Mouse (Mus musculus) heart, embryonic 13.5 days (tissue): ENCODE results near the gene Fem1b. TPM values are rescaled to one million over a fixed set of nuclear protein-coding genes. Genes with fewer than 3 reads are reported as not detected.

Experiments used
- ATAC-seq: fragments of 200-750 bp; cut with Nextera tagmentation; 2 replicates; pipeline ENCODE4 v1.8.0; 2017; ENCODE audit warnings: moderate TSS enrichment; ENCODE audit not compliant: insufficient number of reproducible peaks, low FRiP score, low TSS enrichment; ENCODE audit errors: extremely low read depth
- H3K27ac ChIP-seq: fragments of 300-500 bp; sonication (generic); replicated peaks from 2 replicates; pipeline ENCODE4 v1.5.1; 2015; ENCODE audit warnings: moderate library complexity, mild to moderate bottlenecking, inconsistent platforms
- H3K27me3 ChIP-seq: fragments of 300-500 bp; sonication (generic); replicated peaks from 2 replicates; pipeline ENCODE4 v1.6.1; 2015; ENCODE audit warnings: mild to moderate bottlenecking, inconsistent platforms
- H3K36me3 ChIP-seq: fragments of 300-500 bp; sonication (generic); 2 replicates; pipeline ENCODE4 v1.6.1; 2015; ENCODE audit warnings: mild to moderate bottlenecking, inconsistent platforms
- H3K4me1 ChIP-seq: fragments of 300-500 bp; sonication (generic); 2 replicates; pipeline ENCODE4 v1.6.1; 2015; ENCODE audit warnings: inconsistent platforms
- H3K4me2 ChIP-seq: fragments of 300-500 bp; sonication (generic); 2 replicates; pipeline ENCODE4 v1.6.1; 2015; ENCODE audit warnings: inconsistent platforms, mild to moderate bottlenecking, moderate library complexity
- H3K4me3 ChIP-seq: fragments of 300-500 bp; sonication (generic); 2 replicates; pipeline ENCODE4 v1.5.1; 2015; ENCODE audit warnings: moderate library complexity, mild to moderate bottlenecking, inconsistent platforms
- H3K9ac ChIP-seq: fragments of 300-500 bp; sonication (generic); 2 replicates; pipeline ENCODE4 v1.6.1; 2015; ENCODE audit warnings: inconsistent platforms, mild to moderate bottlenecking, moderate library complexity
- H3K9me3 ChIP-seq: fragments of 300-500 bp; sonication (generic); 2 replicates; pipeline ENCODE4 v1.6.1; 2016; ENCODE audit warnings: inconsistent platforms
- WGBS: fragments of 180-500 bp; shearing (Covaris S2); methylation state at CpG from one replicate; pipeline ENCODE4 v1.1.7; 2015; ENCODE audit warnings: mixed read lengths; 5-methylcytosine and 5-hydroxymethylcytosine counted together
- polyA plus RNA-seq: library from polyadenylated mRNA; unstranded; fragments of >200 nt; fragmentation: Nextera tagmentation; extraction: Ambion mirVana; gene quantifications from 2 replicates; pipeline ENCODE4 v1.2.1, GENCODE M21; 2015

The Fem1b gene
- polyA plus RNA-seq, 1 experiment from 2014 or later, result 12.2 TPM

DNA sequence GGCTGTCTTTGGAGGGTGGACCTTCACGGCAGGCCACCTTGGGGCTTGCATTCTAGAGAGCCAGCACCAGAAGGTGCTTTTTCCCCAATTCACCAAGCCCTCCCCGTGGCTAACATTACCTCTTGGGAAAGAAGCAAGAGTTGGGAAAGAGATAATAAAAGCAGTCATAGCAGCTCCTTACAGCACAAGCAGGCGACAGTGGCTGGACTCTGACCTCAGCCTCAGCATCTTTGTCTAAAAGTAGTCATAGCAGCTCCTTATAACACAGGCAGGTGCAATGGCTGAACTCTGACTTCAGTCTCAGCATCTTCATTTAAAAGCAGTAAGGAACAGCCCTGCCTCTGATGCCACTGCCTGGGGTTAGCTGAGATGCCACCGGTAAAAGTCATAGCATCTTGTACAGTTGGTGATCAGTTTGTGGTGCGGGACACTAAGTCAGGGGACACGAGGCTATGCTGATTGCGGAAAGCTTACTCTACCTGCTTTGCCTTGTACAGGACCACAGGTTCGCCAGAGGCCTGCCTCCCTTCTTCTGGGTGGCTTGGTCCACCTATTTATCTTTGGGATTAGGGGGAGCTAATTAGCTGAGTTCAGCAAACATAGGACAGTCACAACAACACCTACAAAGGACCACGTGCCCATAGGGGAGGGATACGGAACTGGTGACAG is 31.8 kb upstream of the Fem1b start:
- H3K4me2 ChIP-seq, result no peak overlapping the region
- H3K4me3 ChIP-seq, result no peak overlapping the region
- WGBS, result 75% methylated on average over 10 of the region's 10 CpGs
- no peaks in the 10 kb centered on the region for H3K27me3 ChIP-seq
- H3K9ac ChIP-seq, result no peak overlapping the region
- peaks cover 17% of the 10 kb centered on the region for H3K4me1 ChIP-seq
- no peak for ATAC-seq
- peaks cover 14% of the 10 kb centered on the region for H3K36me3 ChIP-seq
- no peak overlapping the region for H3K27ac ChIP-seq
- H3K9me3 ChIP-seq, result no peaks in the 10 kb centered on the region

DNA sequence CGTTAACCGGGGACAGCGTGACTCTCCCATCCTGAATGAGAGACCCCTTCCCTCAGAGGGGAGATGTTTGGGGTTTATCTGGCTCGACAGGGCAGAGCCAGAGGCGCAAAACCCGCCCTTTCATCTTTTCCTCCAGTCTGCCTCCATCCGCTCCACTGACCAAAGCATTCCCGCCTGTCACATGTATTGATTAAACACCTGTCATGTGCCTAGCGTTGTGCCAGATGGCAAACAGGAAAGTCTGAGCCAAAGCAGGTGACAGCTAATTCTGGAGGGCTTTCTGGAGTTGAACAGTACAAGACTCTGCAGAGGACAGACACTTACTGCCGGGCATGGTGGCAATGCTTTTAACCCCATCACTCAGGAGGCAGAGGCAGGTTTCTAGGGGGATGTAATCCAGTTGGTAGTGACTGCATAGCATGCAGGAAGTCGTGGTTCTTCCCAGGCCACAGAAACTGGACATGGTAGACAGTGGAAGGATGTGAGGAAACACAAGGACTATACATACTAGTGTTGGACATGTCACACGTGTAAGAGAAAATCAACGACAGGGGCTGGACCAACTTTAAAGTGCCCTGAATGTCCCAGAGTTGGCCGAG is 27.5 kb upstream of the Fem1b start:
- 13% methylated on average over 14 of the region's 14 CpGs for WGBS
- Histone ChIP-seq H3K27ac (peak overlapping the region; percentile 90), H3K36me3 (no peaks in the 10 kb centered on the region), H3K4me3 (peak overlapping the region; percentile 84), H3K27me3 (no peaks in the 10 kb centered on the region), H3K9ac (peak overlapping the region; percentile 97), H3K9me3 (no peaks in the 10 kb centered on the region), H3K4me1 (peaks cover 21% of the 10 kb centered on the region), H3K4me2 (peak overlapping the region; percentile 94)
- ATAC-seq, result no peak

DNA sequence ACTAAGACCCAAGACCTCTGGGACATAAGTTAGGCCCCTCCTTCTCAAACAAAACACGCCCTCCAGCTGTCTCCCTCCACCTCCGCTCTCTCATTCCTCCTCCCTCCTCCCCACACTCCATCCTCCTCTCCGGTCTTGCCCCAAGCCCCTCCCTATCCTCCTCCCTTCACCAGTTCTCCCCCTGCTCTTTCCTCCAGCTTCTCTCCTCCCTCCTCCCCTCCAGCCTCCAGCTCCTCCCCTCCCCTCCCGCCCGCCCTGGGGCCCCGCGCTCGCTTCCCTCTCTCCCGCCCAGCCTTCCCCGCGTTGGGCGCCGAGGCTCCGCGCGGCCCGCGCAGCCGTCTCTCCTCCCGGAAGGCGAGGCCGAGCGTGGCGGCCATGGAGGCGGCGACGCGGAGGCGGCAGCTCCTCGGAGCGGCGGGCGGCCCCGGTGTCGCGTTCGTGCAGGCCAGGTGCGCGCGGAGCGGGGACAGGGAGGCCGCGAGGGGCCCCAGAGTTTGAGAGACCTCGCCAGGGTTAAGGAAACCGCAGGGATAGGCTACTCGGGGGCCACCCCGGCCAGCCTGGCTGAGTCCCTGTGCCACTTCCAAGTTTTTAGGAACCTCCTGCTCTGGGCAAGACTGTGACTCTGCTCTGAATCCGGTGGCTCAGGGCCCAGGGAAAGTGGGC is 26.9 kb upstream of the Fem1b start, which contains the start of gene Cln6:
Gene Cln6 (plus strand): TSS at position 280 of the 666 bp plus-strand sequence.
- under 1% methylated on average over 24 of the region's 48 CpGs for WGBS
- peak; percentile 85 for ATAC-seq
- Histone ChIP-seq H3K4me2 (peak within 1 kb of the TSS; percentile 94), H3K36me3 (no peaks in the 10 kb centered on the region), H3K27me3 (no peaks in the 10 kb centered on the region), H3K9ac (peak within 1 kb of the TSS; percentile 97), H3K4me3 (peak within 1 kb of the TSS; percentile 84), H3K4me1 (peaks cover 21% of the 10 kb centered on the region), H3K9me3 (no peaks in the 10 kb centered on the region), H3K27ac (peak within 1 kb of the TSS; percentile 90)

DNA sequence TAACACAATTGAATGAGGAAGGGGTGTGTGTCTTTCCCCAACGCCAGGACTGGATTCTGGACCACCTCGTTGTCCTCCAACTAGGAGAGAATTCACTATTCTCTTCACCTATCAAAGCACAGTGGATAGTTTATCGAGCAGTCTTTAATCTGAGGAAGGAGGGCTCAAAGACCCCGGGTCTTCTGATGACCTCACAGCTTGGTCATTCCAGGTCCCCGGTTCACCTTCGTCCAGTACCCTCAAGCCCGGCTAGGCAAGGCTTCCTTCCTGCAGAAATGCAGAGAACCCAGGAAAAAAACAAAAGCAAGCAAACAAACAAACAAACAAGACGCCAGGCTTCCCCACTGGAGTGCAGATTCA is 26.4 kb upstream of the Fem1b start:
- Histone ChIP-seq H3K9ac (peak overlapping the region; percentile 97), H3K9me3 (no peaks in the 10 kb centered on the region), H3K36me3 (no peaks in the 10 kb centered on the region), H3K27me3 (no peaks in the 10 kb centered on the region), H3K4me1 (peaks cover 21% of the 10 kb centered on the region), H3K4me2 (peak overlapping the region; percentile 94), H3K4me3 (peak overlapping the region; percentile 84), H3K27ac (peak overlapping the region; percentile 75)
- no peak for ATAC-seq
- WGBS, result 11% methylated on average over 8 of the region's 8 CpGs

DNA sequence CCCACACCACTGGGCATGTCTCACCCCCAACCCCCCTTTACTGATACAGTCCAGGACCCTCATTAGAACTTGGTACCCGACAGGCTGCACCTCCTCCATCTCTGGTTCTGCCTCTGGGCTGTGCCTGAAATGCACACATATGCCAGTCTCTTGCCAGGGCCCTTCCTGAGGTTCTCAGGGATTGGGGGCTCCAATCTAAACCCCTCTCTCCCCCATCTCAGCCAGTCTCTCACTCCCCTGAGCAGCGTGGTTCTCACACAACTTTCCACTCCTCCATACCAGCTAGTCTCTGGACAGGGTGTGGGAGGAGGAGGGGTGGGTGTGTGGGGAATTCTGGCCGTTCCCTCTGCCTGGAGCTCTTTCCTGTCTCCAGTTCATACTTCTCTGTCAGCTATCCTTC is 25.9 kb upstream of the Fem1b start:
- Histone ChIP-seq H3K4me2 (peak overlapping the region; percentile 94), H3K4me1 (peaks cover 21% of the 10 kb centered on the region), H3K27me3 (no peaks in the 10 kb centered on the region), H3K4me3 (peak overlapping the region; percentile 84), H3K27ac (peak overlapping the region; percentile 75), H3K36me3 (no peaks in the 10 kb centered on the region), H3K9ac (peak overlapping the region; percentile 97), H3K9me3 (no peaks in the 10 kb centered on the region)
- WGBS, result 45% methylated on average over 3 of the region's 3 CpGs
- no peak for ATAC-seq

DNA sequence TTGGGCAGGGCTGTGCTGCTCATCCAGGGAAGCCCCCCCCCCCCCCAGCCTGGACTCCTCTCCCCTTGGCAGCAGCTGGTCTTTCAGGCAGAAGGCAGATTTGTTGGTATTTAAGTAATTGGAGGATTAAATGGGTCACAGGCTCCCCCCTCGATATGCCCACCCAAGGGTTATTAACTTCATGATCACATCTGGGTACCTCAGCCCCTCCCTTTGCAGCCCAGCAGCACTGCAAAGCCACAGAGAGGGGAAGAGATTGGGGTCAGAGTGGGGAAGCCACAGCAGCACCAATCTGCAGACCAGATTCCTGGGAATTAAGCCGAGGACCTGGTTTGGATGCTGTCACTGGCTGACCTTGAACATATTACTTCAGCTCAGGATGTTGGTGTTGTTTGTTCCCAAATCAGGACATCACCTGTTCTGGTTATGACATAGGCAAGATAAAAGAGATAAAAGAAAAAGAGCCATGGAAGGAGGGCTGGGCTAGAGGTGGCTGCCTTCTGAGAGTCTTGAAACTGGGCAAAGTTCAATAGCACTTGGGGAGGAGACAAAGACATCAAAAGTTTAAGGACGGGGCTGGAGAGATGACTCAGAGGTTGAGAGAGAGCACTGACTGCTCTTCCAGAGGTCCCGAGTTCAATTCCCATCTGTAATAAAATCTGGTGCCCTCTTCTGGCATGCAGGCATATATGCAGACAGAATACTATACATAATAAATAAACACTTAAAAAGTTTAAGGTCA is 24.1 kb upstream of the Fem1b start:
- H3K4me3 ChIP-seq, result no peak overlapping the region
- no peaks in the 10 kb centered on the region for H3K36me3 ChIP-seq
- no peaks in the 10 kb centered on the region for H3K27me3 ChIP-seq
- H3K9me3 ChIP-seq, result no peaks in the 10 kb centered on the region
- no peak overlapping the region for H3K27ac ChIP-seq
- WGBS, result 64% methylated on average over 4 of the region's 4 CpGs
- no peak for ATAC-seq
- H3K4me1 ChIP-seq, result peaks cover 21% of the 10 kb centered on the region
- H3K9ac ChIP-seq, result no peak overlapping the region
- H3K4me2 ChIP-seq, result no peak overlapping the region

DNA sequence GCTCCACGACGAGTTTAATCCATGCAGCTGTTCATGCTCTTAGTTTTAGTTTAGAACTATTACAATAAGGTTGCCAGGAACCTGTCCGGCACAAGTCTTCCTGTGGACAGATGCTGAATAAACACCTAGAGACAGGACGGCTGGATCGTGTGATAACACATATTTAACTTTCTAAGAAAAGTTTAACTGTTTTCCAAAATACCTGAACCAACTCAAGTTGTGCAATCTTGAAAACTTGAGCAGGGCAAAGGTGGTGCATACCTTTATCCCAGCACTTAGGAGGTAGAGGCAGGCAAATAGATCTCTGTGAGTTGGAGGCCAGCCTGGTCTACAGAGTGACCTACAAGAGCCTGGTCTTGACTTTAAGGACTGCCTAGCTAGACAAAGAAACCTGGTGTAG is 23.2 kb upstream of the Fem1b start:
- 64% methylated on average over 5 of the region's 5 CpGs for WGBS
- Histone ChIP-seq H3K27ac (no peak overlapping the region), H3K4me3 (no peak overlapping the region), H3K9ac (no peak overlapping the region), H3K4me1 (peaks cover 19% of the 10 kb centered on the region), H3K4me2 (no peak overlapping the region), H3K36me3 (no peaks in the 10 kb centered on the region), H3K9me3 (no peaks in the 10 kb centered on the region), H3K27me3 (no peaks in the 10 kb centered on the region)
- no peak for ATAC-seq

DNA sequence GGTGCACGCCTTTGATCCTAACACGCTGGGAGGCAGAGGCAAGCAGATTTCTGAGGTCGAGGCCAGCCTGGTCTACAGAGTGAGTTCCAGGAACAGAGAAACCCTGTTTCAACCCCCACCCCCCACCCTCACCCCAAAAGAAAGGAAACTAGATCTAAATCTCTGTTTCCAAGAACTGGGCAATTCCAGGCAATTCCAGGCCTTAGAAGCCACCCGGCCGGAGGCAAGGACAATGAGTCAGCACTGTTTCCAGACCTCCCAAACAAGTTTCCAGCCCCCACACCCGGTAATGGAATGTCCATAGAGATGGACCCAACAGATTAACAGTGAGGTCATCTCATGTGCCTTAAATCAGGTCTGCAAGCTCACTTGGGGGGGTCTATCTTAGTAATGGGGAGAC is 18.1 kb upstream of the Fem1b start:
- H3K27ac ChIP-seq, result no peak overlapping the region
- H3K9ac ChIP-seq, result no peak overlapping the region
- H3K27me3 ChIP-seq, result no peaks in the 10 kb centered on the region
- H3K4me1 ChIP-seq, result peaks cover 31% of the 10 kb centered on the region
- no peak overlapping the region for H3K4me2 ChIP-seq
- ATAC-seq, result no peak
- no peaks in the 10 kb centered on the region for H3K9me3 ChIP-seq
- H3K4me3 ChIP-seq, result no peak overlapping the region
- no peaks in the 10 kb centered on the region for H3K36me3 ChIP-seq
- WGBS, result 66% methylated on average over 6 of the region's 6 CpGs

DNA sequence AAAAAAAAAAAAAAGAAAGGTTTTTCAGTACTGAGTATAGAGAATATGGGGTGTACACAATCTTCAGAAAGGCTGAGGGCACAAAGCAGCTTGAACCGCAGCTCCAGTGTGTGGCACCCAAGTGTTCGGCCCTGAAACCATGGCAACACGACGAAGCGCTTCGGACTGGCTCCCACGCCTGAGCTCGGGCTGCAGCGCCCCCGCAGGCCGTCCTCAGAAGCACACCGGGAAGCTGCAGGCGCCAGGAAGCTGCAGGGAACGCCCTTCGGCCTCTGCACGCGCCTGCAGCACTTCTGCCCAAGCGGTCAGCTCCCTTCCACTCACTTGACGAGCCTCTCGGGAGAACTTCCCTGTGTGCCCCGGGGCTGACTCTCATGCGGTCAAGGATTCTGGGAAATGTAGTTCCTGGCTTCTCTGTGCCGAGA is 16.9 kb upstream of the Fem1b start:
- peak; percentile 84 for ATAC-seq
- no peaks in the 10 kb centered on the region for H3K27me3 ChIP-seq
- H3K27ac ChIP-seq, result peak overlapping the region; percentile 65
- peak overlapping the region; percentile 71 for H3K4me2 ChIP-seq
- peaks cover 31% of the 10 kb centered on the region for H3K4me1 ChIP-seq
- peak overlapping the region; percentile 65; the same call in 1 of the 2 replicates for H3K9ac ChIP-seq
- no peaks in the 10 kb centered on the region for H3K36me3 ChIP-seq
- H3K4me3 ChIP-seq, result peak overlapping the region; percentile 45
- no peaks in the 10 kb centered on the region for H3K9me3 ChIP-seq
- under 1% methylated on average over 23 of the region's 23 CpGs for WGBS

DNA sequence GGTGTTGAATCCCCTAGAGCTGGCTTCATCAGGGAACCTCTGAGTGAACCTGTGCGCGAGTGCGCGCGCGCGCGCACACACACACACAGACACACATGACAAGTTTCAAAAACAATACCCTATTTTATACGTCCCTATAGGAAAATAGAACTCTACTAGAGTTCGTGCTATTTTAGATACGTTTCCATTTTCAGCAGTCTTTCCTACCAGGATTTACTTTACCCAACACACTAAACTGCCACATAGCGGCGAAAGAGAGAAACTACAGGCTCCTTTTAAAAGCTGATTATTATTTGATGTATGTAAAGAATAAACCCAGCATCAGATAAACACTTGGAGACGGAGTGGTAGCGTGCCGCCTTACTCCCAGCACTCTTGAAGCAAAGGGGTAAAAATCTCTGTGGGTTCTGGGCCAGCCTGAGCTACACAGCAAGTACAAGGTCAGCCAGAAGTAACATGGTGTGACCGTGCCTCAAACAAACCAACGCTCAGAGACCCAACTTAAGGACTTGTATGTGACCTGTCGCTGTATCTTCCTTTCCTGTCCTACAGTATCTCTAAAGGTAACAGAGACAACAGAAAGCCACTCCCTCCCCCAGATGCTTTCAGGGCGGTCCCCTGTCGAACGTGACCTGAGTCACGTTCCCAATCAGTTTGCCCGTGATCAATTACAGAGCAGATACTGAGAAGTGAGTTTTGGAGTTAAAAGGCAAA is 16.4 kb upstream of the Fem1b start:
- WGBS, result 6% methylated on average over 24 of the region's 24 CpGs
- no peaks in the 10 kb centered on the region for H3K27me3 ChIP-seq
- no peak for ATAC-seq

More for the DNA sequence above, 16.4 kb upstream of the Fem1b start:
- Histone ChIP-seq H3K4me1 (peaks cover 31% of the 10 kb centered on the region), H3K9ac (peak overlapping the region; percentile 65), H3K4me2 (peak overlapping the region; percentile 71), H3K4me3 (peak overlapping the region; percentile 45), H3K9me3 (no peaks in the 10 kb centered on the region), H3K27ac (peak overlapping the region; percentile 65), H3K36me3 (no peaks in the 10 kb centered on the region)
